Mouse (Mus musculus): ENCODE results near the gene Dapk2.

GRCm38 (mm10) chr9:66279647-66280046 is 121.6 kb downstream of the Dapk2 start:
- no peak for TF ChIP-seq POLR2A (IDR thresholded peaks at IDR 0.05; ENCODE audit: low read depth, low read length)
- no peak for TF ChIP-seq CTCF (IDR thresholded peaks at IDR 0.05; ENCODE audit: borderline replicate concordance, insufficient read depth, low read length)
